Mouse (Mus musculus) midbrain, embryonic 15.5 days (tissue): Measurements from ENCODE around the gene Mthfsd. TPM values are rescaled to one million over a fixed set of nuclear protein-coding genes. Genes with fewer than 3 reads are reported as not detected.
A peak's percentile ranks its signal among the peaks of the same experiment; 100 is the strongest.

Experiments
- ATAC-seq: fragments of 200-750 bp; cut with Nextera tagmentation; replicated peaks from 2 replicates; pipeline ENCODE4 v1.8.0; 2017; ENCODE audit warnings: moderate TSS enrichment
- H3K27ac ChIP-seq: fragments of 300-500 bp; sonication (generic); 2 replicates; pipeline ENCODE4 v1.5.1; 2015; ENCODE audit warnings: mild to moderate bottlenecking, inconsistent platforms
- H3K27me3 ChIP-seq: fragments of 300-500 bp; sonication (generic); replicated peaks from 2 replicates; pipeline ENCODE4 v1.6.1; 2015; ENCODE audit warnings: inconsistent platforms
- H3K36me3 ChIP-seq: fragments of 300-500 bp; sonication (generic); replicated peaks from 2 replicates; pipeline ENCODE4 v1.6.1; 2015; ENCODE audit warnings: inconsistent platforms
- H3K4me1 ChIP-seq: fragments of 300-500 bp; sonication (generic); 2 replicates; pipeline ENCODE4 v1.6.1; 2015; ENCODE audit warnings: inconsistent platforms
- H3K4me2 ChIP-seq: fragments of 300-500 bp; sonication (generic); 2 replicates; pipeline ENCODE4 v1.6.1; 2015; ENCODE audit warnings: inconsistent platforms, mild to moderate bottlenecking, moderate library complexity
- H3K4me3 ChIP-seq: fragments of 300-500 bp; sonication (generic); 2 replicates; pipeline ENCODE4 v1.5.1; 2015; ENCODE audit warnings: mild to moderate bottlenecking, inconsistent platforms
- H3K9ac ChIP-seq: fragments of 300-500 bp; sonication (generic); 2 replicates; pipeline ENCODE4 v1.6.1; 2015; ENCODE audit warnings: mild to moderate bottlenecking, inconsistent platforms
- H3K9me3 ChIP-seq: fragments of 300-500 bp; sonication (generic); 2 replicates; pipeline ENCODE4 v1.6.1; 2016; ENCODE audit warnings: inconsistent platforms
- WGBS: fragments of 180-500 bp; shearing (Covaris S2); methylation state at CpG from one replicate; pipeline ENCODE4 v1.1.7; 2015; ENCODE audit warnings: mixed read lengths; 5-methylcytosine and 5-hydroxymethylcytosine counted together
- polyA plus RNA-seq: library from polyadenylated mRNA; unstranded; fragments of >200 nt; fragmentation: Nextera tagmentation; extraction: Ambion mirVana; gene quantifications from 2 replicates; pipeline ENCODE4 v1.2.1, GENCODE M21; 2015

The Mthfsd gene
- polyA plus RNA-seq, 1 experiment from 2014 or later, result 51.1 TPM

DNA sequence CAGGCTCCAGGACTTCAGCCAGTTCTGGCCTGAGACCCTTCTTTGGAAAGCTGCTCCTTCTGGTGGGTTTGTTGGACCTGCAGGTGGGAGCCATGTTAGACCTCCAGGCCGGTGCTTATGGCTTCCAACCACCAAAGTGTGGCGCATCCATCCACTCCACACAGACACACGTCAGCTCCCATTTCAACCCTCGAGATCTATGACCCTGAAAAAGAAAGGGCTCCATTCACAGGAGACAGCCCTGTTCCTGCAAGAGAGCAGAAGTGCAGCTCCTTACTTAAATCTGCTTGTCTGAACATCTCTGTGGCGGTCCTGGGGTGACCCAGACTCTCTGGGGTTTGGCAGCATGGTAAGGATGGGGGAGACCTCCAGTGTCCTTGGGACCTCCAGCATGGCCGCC, 14.7 kb downstream of the Mthfsd start:
- Histone ChIP-seq H3K36me3 (peaks cover 5% of the 10 kb centered on the region; the same call in 1 of the 2 replicates), H3K9me3 (no peaks in the 10 kb centered on the region), H3K4me3 (no peak overlapping the region), H3K9ac (no peak overlapping the region), H3K4me1 (no peaks in the 10 kb centered on the region; the same call in 1 of the 2 replicates), H3K27me3 (peaks cover 55% of the 10 kb centered on the region), H3K27ac (no peak overlapping the region), H3K4me2 (no peak overlapping the region)
- no peak for ATAC-seq
- WGBS, result 64% methylated on average over 6 of the region's 6 CpGs

DNA sequence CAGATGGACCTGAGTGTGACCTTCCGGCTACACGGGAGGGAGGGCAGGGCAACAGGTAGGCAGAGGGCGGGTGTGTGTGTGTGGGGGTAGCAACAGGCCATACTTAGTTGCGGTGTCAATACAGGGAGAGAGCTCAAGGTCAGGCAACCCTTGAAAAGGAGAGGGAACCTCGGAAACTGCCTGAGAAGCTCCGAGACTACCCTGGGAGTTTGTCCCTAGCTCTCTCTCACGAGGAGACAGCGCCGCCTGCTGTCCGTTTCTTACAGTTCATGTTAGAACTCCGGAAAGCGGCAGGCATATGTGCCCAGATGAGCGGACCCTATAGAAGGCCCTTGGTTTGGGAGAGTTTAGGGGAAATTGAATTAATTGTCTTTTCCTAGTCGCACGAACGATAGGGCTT, 15.6 kb downstream of the Mthfsd start:
- Histone ChIP-seq H3K9ac (no peak overlapping the region), H3K27me3 (peaks cover 61% of the 10 kb centered on the region), H3K36me3 (peaks cover 5% of the 10 kb centered on the region; the same call in 1 of the 2 replicates), H3K27ac (no peak overlapping the region), H3K4me3 (no peak overlapping the region), H3K9me3 (no peaks in the 10 kb centered on the region), H3K4me1 (no peaks in the 10 kb centered on the region; the same call in 1 of the 2 replicates), H3K4me2 (no peak overlapping the region)
- WGBS, result 4% methylated on average over 16 of the region's 16 CpGs
- peak; percentile 72 for ATAC-seq

DNA sequence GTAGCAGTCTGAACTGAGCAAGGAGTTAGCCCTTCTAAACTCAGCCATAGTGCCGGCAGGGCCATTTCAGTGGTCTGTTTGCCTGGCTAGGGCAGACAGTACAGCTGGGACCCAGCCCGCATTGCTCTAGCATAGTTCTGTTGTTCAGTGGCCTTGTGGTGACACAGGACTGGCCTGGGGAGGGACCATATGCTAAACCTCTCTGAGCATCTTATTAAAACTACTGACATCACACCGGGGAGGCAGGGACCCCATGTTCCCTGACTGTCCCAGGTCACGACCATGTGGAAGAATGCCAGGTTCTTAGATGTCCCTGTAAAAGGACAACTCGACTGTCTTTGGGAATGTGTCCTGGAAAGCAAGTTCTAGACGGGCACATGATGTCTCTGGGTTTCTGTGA, 16.1 kb downstream of the Mthfsd start:
- Histone ChIP-seq H3K27ac (no peak overlapping the region), H3K9me3 (no peaks in the 10 kb centered on the region), H3K4me2 (no peak overlapping the region), H3K27me3 (peaks cover 66% of the 10 kb centered on the region), H3K9ac (no peak overlapping the region), H3K36me3 (peaks cover 3% of the 10 kb centered on the region; the same call in 1 of the 2 replicates), H3K4me3 (no peak overlapping the region), H3K4me1 (no peaks in the 10 kb centered on the region; the same call in 1 of the 2 replicates)
- 31% methylated on average over 6 of the region's 6 CpGs for WGBS
- peak; percentile 35 for ATAC-seq

DNA sequence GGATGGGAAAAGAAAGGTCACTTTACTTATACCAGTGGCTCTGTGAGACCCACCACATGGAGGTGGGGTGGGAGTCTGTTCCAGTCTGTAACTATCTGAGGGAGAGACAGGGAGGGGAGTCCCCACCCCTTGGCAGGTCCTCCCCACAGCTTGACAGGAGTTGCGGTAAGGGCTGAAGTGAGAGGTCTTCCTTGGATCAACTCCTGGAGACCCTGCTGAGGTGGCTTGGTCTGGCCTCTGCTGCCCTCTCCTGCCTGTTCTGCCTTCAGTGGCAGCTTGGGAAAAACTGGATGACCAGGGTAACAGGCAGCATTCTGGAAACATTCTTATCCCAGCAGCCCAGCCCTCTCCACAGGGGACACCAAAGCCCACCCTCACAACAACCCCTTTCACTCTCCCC, 17.5 kb downstream of the Mthfsd start:
- Histone ChIP-seq H3K27ac (no peak overlapping the region), H3K4me3 (no peak overlapping the region), H3K4me2 (no peak overlapping the region), H3K27me3 (peaks cover 79% of the 10 kb centered on the region), H3K9me3 (no peaks in the 10 kb centered on the region), H3K9ac (no peak overlapping the region), H3K36me3 (no peaks in the 10 kb centered on the region), H3K4me1 (no peaks in the 10 kb centered on the region; the same call in 1 of the 2 replicates)
- 0% methylated on average over 1 of the region's 1 CpGs for WGBS
- ATAC-seq, result no peak

DNA sequence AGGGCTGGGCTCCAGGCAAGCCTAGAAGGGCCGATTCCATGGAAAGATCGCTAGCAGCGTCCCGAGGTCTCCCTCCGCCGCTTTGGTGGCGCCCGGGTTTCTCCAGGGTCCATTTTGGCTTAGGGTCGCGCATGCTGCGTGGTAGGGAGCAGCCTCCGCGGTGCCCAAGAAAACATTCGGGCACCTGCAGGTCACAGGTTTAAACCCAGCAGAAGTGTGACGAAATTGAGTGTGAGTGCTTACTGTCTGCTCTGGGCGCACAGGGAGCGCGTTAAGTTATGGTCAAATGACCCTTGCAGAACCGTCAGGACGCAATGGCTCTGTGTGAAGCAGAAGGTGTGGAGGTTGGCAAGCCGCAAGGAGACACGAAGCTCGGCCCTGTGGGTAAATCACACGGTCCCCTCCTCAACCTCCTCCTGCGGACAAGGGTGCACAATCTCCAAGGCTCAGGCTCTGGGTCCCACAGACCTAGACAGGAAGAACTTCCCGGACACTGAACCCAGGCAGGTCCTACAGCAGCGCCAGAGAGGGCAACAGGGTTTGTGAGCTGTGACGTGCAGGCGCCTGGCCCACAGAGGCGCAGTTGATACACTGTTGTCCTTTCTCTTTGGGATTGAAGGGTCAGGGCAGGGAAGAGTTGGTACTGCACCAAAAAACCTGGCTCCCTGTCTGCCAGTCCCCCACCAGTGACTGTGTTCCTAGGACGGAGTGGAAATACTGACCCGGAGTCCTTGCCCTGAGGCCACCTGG, 18.4 kb downstream of the Mthfsd start:
- Histone ChIP-seq H3K9ac (no peak overlapping the region), H3K4me2 (no peak overlapping the region), H3K9me3 (no peaks in the 10 kb centered on the region), H3K4me3 (no peak overlapping the region), H3K4me1 (peaks cover 4% of the 10 kb centered on the region), H3K36me3 (no peaks in the 10 kb centered on the region), H3K27me3 (peaks cover 88% of the 10 kb centered on the region), H3K27ac (no peak overlapping the region)
- ATAC-seq, result no peak
- 3% methylated on average over 32 of the region's 32 CpGs for WGBS

DNA sequence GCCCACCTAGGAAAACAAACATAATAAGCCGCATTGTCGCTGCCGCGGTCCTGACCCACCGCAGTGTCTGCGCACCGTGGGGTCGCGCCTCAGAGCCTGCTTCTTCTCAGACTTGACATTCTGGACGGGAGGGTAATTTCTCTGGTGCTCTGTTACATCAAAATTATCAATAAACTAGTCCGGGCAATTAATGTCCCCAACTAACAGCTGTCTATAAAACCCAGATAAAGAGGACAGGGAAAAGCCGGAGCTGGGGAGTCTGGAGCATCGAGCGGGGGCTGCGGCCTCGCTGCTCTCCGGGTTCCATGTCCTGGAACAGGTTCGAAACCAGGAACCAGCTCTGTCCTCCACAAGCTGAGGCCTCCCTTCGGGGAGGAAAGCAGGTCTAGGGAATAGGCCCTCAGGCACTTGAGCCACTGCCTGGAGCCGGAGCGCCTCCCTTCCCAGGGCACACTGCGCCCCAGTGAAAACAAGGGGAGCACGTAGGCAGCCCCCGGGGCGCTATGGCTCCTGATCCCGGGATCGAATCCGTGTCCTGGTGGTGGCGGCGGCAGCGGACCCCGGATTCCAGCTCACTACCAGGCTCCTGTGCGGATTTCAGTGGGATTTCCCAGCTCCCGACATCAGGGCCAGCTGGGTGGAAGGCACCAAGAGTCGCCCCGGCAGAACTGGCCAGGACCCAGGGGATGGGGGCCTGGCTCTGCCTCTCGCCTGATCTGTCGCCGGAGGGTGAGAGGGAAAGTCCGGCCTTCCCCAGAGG, 19.1 kb downstream of the Mthfsd start:
- WGBS, result under 1% methylated on average over 40 of the region's 40 CpGs
- Histone ChIP-seq H3K4me3 (no peak overlapping the region), H3K36me3 (no peaks in the 10 kb centered on the region), H3K9ac (no peak overlapping the region), H3K4me1 (peaks cover 11% of the 10 kb centered on the region), H3K27me3 (peaks cover 96% of the 10 kb centered on the region), H3K27ac (no peak overlapping the region), H3K4me2 (no peak overlapping the region), H3K9me3 (no peaks in the 10 kb centered on the region)
- ATAC-seq, result no peak

DNA sequence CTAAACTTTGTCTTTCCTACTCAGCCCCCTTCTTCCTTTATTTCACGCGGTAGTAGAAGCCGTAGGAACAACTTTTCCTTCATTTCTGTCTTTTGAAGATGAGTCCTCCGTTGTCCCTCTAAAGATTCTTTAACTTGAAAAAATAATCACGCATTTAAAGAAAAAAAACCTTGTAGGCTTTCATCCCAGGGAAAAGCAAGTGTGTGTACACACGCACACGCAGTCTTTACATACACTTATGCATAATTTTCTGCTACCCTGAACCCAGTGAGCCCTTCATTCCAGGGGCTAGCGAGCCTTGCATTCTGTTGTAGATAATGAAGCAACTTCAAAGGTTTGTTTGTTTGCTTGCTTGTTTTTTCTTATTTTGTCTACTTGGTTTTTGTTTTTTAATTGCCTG, 19.9 kb downstream of the Mthfsd start:
- 3% methylated on average over 8 of the region's 8 CpGs for WGBS
- Histone ChIP-seq H3K4me2 (no peak overlapping the region), H3K4me1 (peaks cover 19% of the 10 kb centered on the region), H3K9me3 (no peaks in the 10 kb centered on the region), H3K27ac (no peak overlapping the region), H3K27me3 (peaks cover 96% of the 10 kb centered on the region), H3K4me3 (no peak overlapping the region), H3K9ac (no peak overlapping the region), H3K36me3 (no peaks in the 10 kb centered on the region)
- no peak for ATAC-seq

DNA sequence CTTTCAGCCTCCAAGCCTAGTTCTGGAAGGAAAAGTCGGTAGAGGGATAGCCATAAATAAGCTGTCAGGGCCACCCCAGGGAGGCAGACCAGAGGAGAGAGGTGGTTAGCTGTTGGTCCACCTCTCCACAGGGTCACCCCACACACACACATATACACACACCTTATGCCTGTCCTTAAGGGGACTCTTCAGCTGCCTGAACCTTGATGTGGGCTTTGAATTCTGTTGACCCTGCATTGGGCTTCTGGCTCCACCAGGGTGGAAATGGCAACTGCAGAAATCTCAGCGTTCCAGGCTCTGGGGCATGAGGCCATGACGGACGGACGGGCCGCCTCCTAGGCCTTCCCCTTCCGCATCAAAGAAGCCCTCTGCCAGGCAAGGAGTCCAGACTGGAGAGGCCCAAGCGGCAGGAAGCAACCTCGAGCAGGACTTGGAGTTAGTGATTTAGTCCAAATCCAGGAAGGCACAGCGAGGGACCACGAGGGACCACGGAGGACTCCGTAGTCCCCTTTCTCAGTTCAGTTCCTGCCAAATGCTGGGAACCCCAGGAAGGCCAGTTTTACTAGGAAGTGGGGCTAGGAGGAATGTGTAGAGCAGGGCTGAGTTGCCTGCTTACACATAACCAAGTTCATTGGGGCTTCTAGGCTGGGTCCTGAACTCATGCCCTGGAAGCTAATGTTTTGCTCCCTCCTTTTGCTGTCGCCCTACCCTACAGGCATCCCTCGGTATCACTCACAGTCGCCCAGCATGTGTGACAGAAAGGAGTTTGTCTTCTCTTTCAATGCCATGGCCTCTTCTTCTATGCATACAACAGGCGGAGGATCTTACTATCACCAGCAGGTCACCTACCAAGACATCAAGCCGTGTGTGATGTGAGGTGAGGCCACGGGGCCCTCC, 21.9 kb downstream of the Mthfsd start:
- no peak for ATAC-seq
- Histone ChIP-seq H3K9me3 (no peaks in the 10 kb centered on the region), H3K4me2 (no peak overlapping the region), H3K9ac (no peak overlapping the region), H3K4me1 (peaks cover 26% of the 10 kb centered on the region), H3K4me3 (no peak overlapping the region), H3K27ac (no peak overlapping the region), H3K36me3 (no peaks in the 10 kb centered on the region), H3K27me3 (peaks cover 96% of the 10 kb centered on the region)
- WGBS, result 8% methylated on average over 19 of the region's 19 CpGs

DNA sequence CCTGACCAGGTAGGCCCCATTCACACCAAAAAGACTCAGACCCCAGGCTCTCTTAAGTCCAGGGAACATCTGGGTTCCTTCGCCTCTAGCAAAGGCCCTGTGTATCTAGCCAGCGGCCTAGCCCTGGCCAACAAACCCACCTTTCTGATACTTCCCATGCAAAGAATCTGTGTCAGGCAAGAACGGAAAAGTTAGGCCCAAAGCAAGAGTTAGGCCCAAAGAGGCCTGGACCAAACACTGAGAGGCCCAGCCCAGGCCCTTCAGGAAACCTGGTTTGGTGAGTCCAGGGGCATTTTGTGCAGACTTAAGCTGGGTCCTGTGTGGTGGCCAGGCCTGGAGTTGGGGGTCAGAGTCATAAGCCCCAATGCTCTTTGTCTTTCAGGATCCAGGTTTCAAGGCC, 22.6 kb downstream of the Mthfsd start:
- Histone ChIP-seq H3K9ac (no peak overlapping the region), H3K4me2 (0 out of 2 replicates have a peak overlapping the region, but pooled peaks have one; percentile 59), H3K4me1 (peaks cover 26% of the 10 kb centered on the region), H3K36me3 (no peaks in the 10 kb centered on the region), H3K4me3 (no peak overlapping the region), H3K27me3 (peaks cover 96% of the 10 kb centered on the region), H3K9me3 (no peaks in the 10 kb centered on the region), H3K27ac (no peak overlapping the region)
- ATAC-seq, result no peak
- WGBS, result 30% methylated on average over 3 of the region's 3 CpGs

DNA sequence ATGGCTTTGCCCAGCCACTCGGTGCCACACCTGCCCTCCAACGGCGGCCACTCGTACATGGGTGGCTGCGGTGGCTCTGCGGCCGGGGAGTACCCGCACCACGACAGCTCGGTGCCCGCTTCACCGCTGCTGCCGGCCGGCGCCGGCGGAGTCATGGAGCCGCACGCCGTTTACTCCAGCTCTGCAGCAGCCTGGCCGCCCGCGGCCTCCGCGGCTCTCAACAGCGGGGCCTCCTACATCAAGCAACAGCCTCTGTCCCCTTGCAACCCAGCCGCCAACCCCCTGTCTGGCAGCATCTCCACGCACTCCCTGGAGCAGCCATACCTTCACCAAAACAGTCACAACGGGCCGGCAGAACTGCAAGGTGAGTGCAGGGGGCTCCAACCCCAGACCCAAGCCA, 23.2 kb downstream of the Mthfsd start:
- no peaks in the 10 kb centered on the region for H3K36me3 ChIP-seq
- no peak overlapping the region for H3K27ac ChIP-seq
- H3K9ac ChIP-seq, result no peak overlapping the region
- H3K4me3 ChIP-seq, result peak overlapping the region; percentile 32
- H3K9me3 ChIP-seq, result no peaks in the 10 kb centered on the region
- H3K27me3 ChIP-seq, result peaks cover 96% of the 10 kb centered on the region
- ATAC-seq, result no peak
- H3K4me2 ChIP-seq, result peak overlapping the region; percentile 59
- 1% methylated on average over 30 of the region's 30 CpGs for WGBS
- peaks cover 26% of the 10 kb centered on the region for H3K4me1 ChIP-seq

DNA sequence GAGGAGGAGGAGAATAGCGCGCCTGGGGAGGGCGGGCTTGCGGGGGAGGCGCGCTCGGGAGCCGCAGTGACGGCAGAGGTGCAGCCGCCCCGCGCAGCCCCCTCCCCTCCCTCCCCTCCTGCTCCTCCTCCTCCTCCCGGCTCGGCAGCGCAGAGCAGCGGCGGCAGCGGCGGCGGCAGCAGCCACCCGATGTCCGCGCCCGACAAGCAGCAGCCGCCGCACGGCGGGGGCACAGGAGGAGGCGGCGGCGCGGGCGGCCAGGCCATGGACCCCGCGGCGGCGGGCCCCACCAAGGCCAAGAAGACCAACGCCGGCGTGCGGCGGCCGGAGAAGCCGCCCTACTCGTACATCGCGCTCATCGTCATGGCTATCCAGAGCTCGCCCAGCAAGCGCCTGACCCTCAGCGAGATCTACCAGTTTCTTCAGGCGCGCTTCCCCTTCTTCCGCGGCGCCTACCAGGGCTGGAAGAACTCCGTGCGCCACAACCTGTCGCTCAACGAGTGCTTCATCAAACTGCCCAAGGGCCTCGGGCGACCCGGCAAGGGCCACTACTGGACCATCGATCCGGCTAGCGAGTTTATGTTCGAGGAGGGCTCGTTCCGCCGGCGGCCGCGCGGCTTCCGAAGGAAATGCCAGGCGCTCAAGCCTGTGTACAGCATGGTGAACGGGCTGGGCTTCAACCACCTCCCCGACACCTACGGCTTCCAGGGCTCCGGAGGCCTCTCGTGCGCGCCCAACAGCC, 23.8 kb downstream of the Mthfsd start, which contains the start of gene Foxf1:
Gene Foxf1 (plus strand): TSS at position 177 of the 742 bp plus-strand sequence.
- no peak for ATAC-seq
- H3K9ac ChIP-seq, result no peak within 1 kb of the TSS
- H3K36me3 ChIP-seq, result no peaks in the 10 kb centered on the region
- H3K4me2 ChIP-seq, result peak within 1 kb of the TSS; percentile 59
- peaks cover 26% of the 10 kb centered on the region for H3K4me1 ChIP-seq
- no peak within 1 kb of the TSS for H3K27ac ChIP-seq
- H3K27me3 ChIP-seq, result peaks cover 96% of the 10 kb centered on the region
- H3K9me3 ChIP-seq, result no peaks in the 10 kb centered on the region
- under 1% methylated on average over 62 of the region's 83 CpGs for WGBS
- peak within 1 kb of the TSS; percentile 32 for H3K4me3 ChIP-seq
